10 mouse cellular contexts compared by ENCODE assay signal in genomic region chr2:159069180-159069579, GRCm38 (mm10).
DNase-seq lines count a peak whose midpoint lies in the region; ATAC-seq and TF ChIP-seq lines count a peak whose summit lies in the region.
"Had no signal": no experiment of that assay in that cellular context is flagged by ENCODE, and none has a peak within 500 bp of the region (broad histone marks: within the 10 kb centered on the region; RNA-seq: fewer than 3 reads in every experiment).

No protein-coding gene starts in this region.

- peak overlapping the region; percentile 16; the same call in 1 of the 2 replicates for H3K27ac ChIP-seq in embryonic facial prominence, embryonic 13.5 days
- H3K27ac ChIP-seq in embryonic facial prominence, embryonic 10.5 days (replicated peaks): no peak overlapping the region
- no peak overlapping the region for H3K27ac ChIP-seq in ES-E14 (ENCODE audit: insufficient read depth, low read depth, low read length, poor library complexity, severe bottlenecking)
- H3K27ac ChIP-seq: intestine, embryonic 15.5 days had no signal

- H3K4me1 ChIP-seq in embryonic facial prominence, embryonic 13.5 days: peaks cover 9% of the 10 kb centered on the region; the same call in 1 of the 2 replicates
- H3K4me1 ChIP-seq in embryonic facial prominence, embryonic 10.5 days: peaks cover 20% of the 10 kb centered on the region
- H3K4me1 ChIP-seq in ES-E14 (ENCODE audit: control insufficient read depth in 2 of 2, insufficient read depth in 2 of 2, low read length in 2 of 2, poor library complexity in 1 of 2): peaks cover 0 to 6% of the 10 kb centered on the region in 2 experiments; a peak in 1 of 4 replicates
- H3K4me1 ChIP-seq: intestine, embryonic 15.5 days had no signal

- in situ Hi-C loops in ES-E14 (cut with MboI; ENCODE audit: low sequenced_read_pairs in 2 of 2, unreplicated experiment in 2 of 2): no loop called here

- DNase-seq in embryonic facial prominence, embryonic 10.5 days (ENCODE audit: low spot score): no peak
- DNase-seq in ES-E14 (ENCODE audit: low read depth, low spot score): peak; percentile 40
- DNase-seq in forelimb bud, embryonic 11.5 days (ENCODE audit: low read depth, low spot score): peak; percentile 34
- DNase-seq in layer of hippocampus, adult 8-10 months (ENCODE audit: low spot score in 2 of 2): peak; percentile 58 to 63
- DNase-seq in urinary bladder, postnatal 25 days (ENCODE audit: low spot score): no peak
- DNase-seq in spleen, adult 12 weeks (ENCODE audit: low spot score): no peak
- no peak for DNase-seq in gastrocnemius, postnatal 4 days (ENCODE audit: low spot score in 2 of 2)

- no peaks in the 10 kb centered on the region for H3K9me3 ChIP-seq in embryonic facial prominence, embryonic 13.5 days
- H3K9me3 ChIP-seq in embryonic facial prominence, embryonic 10.5 days: no peaks in the 10 kb centered on the region
- H3K9me3 ChIP-seq in ES-E14 (ENCODE audit: control insufficient read depth, insufficient read depth, low read depth, low read length): no peaks in the 10 kb centered on the region
- H3K9me3 ChIP-seq: intestine, embryonic 15.5 days had no signal

- H3K27me3 ChIP-seq in embryonic facial prominence, embryonic 13.5 days: no peaks in the 10 kb centered on the region; the same call in none of the 2 replicates
- H3K27me3 ChIP-seq in embryonic facial prominence, embryonic 10.5 days (replicated peaks; ENCODE audit: low read depth, poor library complexity, severe bottlenecking): peaks cover 18% of the 10 kb centered on the region; the same call in 1 of the 2 replicates
- H3K27me3 ChIP-seq: intestine, embryonic 15.5 days had no signal

- H3K4me3 ChIP-seq in embryonic facial prominence, embryonic 13.5 days: no peak overlapping the region
- H3K4me3 ChIP-seq in embryonic facial prominence, embryonic 10.5 days: no peak overlapping the region
- H3K4me3 ChIP-seq in ES-E14 (ENCODE audit: insufficient read depth in 1 of 2, low read depth in 1 of 2, low read length in 2 of 2, poor library complexity in 1 of 2, severe bottlenecking in 1 of 2): no peak overlapping the region
- H3K4me3 ChIP-seq: intestine, embryonic 15.5 days; myocyte had no signal

- no peaks in the 10 kb centered on the region for H3K36me3 ChIP-seq in embryonic facial prominence, embryonic 13.5 days
- H3K36me3 ChIP-seq in embryonic facial prominence, embryonic 10.5 days (replicated peaks): no peaks in the 10 kb centered on the region
- H3K36me3 ChIP-seq in ES-E14 (ENCODE audit: control insufficient read depth, insufficient read depth, low read length, poor library complexity, severe bottlenecking): no peaks in the 10 kb centered on the region
- H3K36me3 ChIP-seq: intestine, embryonic 15.5 days had no signal

- no peak for ATAC-seq in embryonic facial prominence, embryonic 13.5 days (ENCODE audit: insufficient number of reproducible peaks, insufficient read depth, low FRiP score, low TSS enrichment, low read depth)
- ATAC-seq: intestine, embryonic 15.5 days had no signal

- 28% methylated on average over 6 of the region's 6 CpGs for WGBS in embryonic facial prominence, embryonic 13.5 days
- WGBS in embryonic facial prominence, embryonic 10.5 days: 26% methylated on average over 6 of the region's 6 CpGs

- no peak overlapping the region for H3K9ac ChIP-seq in embryonic facial prominence, embryonic 13.5 days
- H3K9ac ChIP-seq in ES-E14 (ENCODE audit: insufficient read depth, low read depth, low read length, poor library complexity, severe bottlenecking): no peak overlapping the region
- H3K9ac ChIP-seq: intestine, embryonic 15.5 days had no signal

- H3K4me2 ChIP-seq in embryonic facial prominence, embryonic 13.5 days: no peak overlapping the region
- H3K4me2 ChIP-seq: intestine, embryonic 15.5 days had no signal

TF ChIP-seq in ES-E14, 5 proteins besides CTCF, POLR2A, EP300 and RAD21:
- no peak for TF ChIP-seq CHD2 (IDR thresholded peaks at IDR 0.05; ENCODE audit: low read depth, low read length)
- no peak for TF ChIP-seq ZC3H11A (IDR thresholded peaks at IDR 0.05; ENCODE audit: borderline replicate concordance, low read depth, low read length)
- TF ChIP-seq ZNF384 (IDR thresholded peaks at IDR 0.05; ENCODE audit: low read depth, low read length): no peak
- TF ChIP-seq MAFK (IDR thresholded peaks at IDR 0.05; ENCODE audit: insufficient read depth, low read depth, low read length): no peak

Comparison
In these comparisons a context has a peak if more than half of its experiments do, and no peak if none do; other contexts are left out.
1. DNase-seq: peak in ES-E14 (single experiment), forelimb bud, embryonic 11.5 days (single experiment) and layer of hippocampus, adult 8-10 months (2 of 2); none in embryonic facial prominence, embryonic 10.5 days (single experiment), urinary bladder, postnatal 25 days (single experiment), spleen, adult 12 weeks (single experiment) and gastrocnemius, postnatal 4 days (0 of 2).